Mouse (Mus musculus) myocyte (in vitro differentiated cells): ENCODE results near the gene Gm43191. TPM values are rescaled to one million over a fixed set of nuclear protein-coding genes. Genes with fewer than 3 reads are reported as not detected.

Experiments used
- H3K27me3 ChIP-seq: one replicate; pipeline ENCODE4 v1.6.1; 2011; ENCODE audit not compliant: control insufficient read depth, insufficient read depth, insufficient read length
- H3K36me3 ChIP-seq: one replicate; pipeline ENCODE4 v1.6.1; 2011; ENCODE audit not compliant: control insufficient read depth, insufficient read depth
- H3K4me2 ChIP-seq: one replicate; pipeline ENCODE4 v1.6.1; 2011; ENCODE audit warnings: low read depth, control low read depth
- H3K4me3 ChIP-seq: one replicate; pipeline ENCODE4 v1.5.1; 2011; ENCODE audit warnings: mild to moderate bottlenecking, control low read depth, moderate library complexity
- H3K79me2 ChIP-seq: one replicate; pipeline ENCODE4 v1.6.1; 2011; ENCODE audit not compliant: control insufficient read depth, insufficient read depth
- H3ac ChIP-seq: one replicate; pipeline ENCODE4 v1.6.1; 2011; ENCODE audit not compliant: control insufficient read depth, insufficient read length
- CEBPB ChIP-seq: IDR thresholded peaks from 2 replicates; pipeline ENCODE4 v1.6.1; 2011; ENCODE audit warnings: mild to moderate bottlenecking, moderate library complexity; ENCODE audit not compliant: poor library complexity, insufficient read depth, severe bottlenecking
- E2F4 ChIP-seq: IDR thresholded peaks from one replicate; pipeline ENCODE4 v1.6.1; 2011; ENCODE audit warnings: mild to moderate bottlenecking, control low read depth, moderate library complexity; ENCODE audit not compliant: insufficient read depth
- MAX ChIP-seq: IDR thresholded peaks from one replicate; pipeline ENCODE4 v1.6.1; 2011; ENCODE audit warnings: low read depth, mild to moderate bottlenecking, control low read depth
- MYOD1 ChIP-seq, 3 experiments: IDR thresholded peaks; one replicate each; pipeline ENCODE4 v1.6.1; 2011; ENCODE audit warnings: control low read depth in 2 of 3, low read depth in 2 of 3, mild to moderate bottlenecking in 2 of 3, moderate library complexity in 1 of 3; ENCODE audit not compliant: insufficient read length in 2 of 3, control insufficient read depth in 1 of 3
- MYOG ChIP-seq, 3 experiments: IDR thresholded peaks; one replicate each; pipeline ENCODE4 v1.6.1; 2011; ENCODE audit warnings: control low read depth in 2 of 3, low read depth in 2 of 3, mild to moderate bottlenecking in 2 of 3; ENCODE audit not compliant: insufficient read length in 2 of 3, control insufficient read depth in 1 of 3, insufficient read depth in 1 of 3
- POLR2A ChIP-seq: IDR thresholded peaks from one replicate; pipeline ENCODE4 v1.6.1; 2011; ENCODE audit warnings: low read depth, mild to moderate bottlenecking, control low read depth, moderate library complexity; ENCODE audit not compliant: insufficient read length
- POLR2AphosphoS2 ChIP-seq: IDR thresholded peaks from one replicate; pipeline ENCODE4 v1.6.1; 2011; ENCODE audit warnings: low read depth, control low read depth; ENCODE audit not compliant: insufficient read length
- REST ChIP-seq: IDR thresholded peaks from one replicate; pipeline ENCODE4 v1.6.1; 2011; ENCODE audit warnings: mild to moderate bottlenecking, control low read depth, moderate library complexity; ENCODE audit not compliant: insufficient read depth, insufficient read length
- SRF ChIP-seq: IDR thresholded peaks from one replicate; pipeline ENCODE4 v1.6.1; 2011; ENCODE audit warnings: low read depth; ENCODE audit not compliant: control insufficient read depth, insufficient read length
- TCF12 ChIP-seq: IDR thresholded peaks from one replicate; pipeline ENCODE4 v1.6.1; 2011; ENCODE audit warnings: mild to moderate bottlenecking, control low read depth; ENCODE audit not compliant: poor library complexity, insufficient read depth, severe bottlenecking
- TCF3 ChIP-seq: IDR thresholded peaks from one replicate; pipeline ENCODE4 v1.6.1; 2011; ENCODE audit warnings: low read depth, control low read depth; ENCODE audit not compliant: insufficient read length
- USF1 ChIP-seq: IDR thresholded peaks from one replicate; pipeline ENCODE4 v1.6.1; 2011; ENCODE audit warnings: low read depth, mild to moderate bottlenecking, control low read depth, moderate library complexity
- polyA plus RNA-seq: library from polyadenylated mRNA; unstranded; fragments of >200 nt; fragmentation: generic; extraction: Trizol; gene quantifications from one replicate; pipeline ENCODE4 v1.2.1, GENCODE M21; 2012; ENCODE audit warnings: missing spikeins

Gm43191 gene
- polyA plus RNA-seq, 1 experiment: not detected

DNA sequence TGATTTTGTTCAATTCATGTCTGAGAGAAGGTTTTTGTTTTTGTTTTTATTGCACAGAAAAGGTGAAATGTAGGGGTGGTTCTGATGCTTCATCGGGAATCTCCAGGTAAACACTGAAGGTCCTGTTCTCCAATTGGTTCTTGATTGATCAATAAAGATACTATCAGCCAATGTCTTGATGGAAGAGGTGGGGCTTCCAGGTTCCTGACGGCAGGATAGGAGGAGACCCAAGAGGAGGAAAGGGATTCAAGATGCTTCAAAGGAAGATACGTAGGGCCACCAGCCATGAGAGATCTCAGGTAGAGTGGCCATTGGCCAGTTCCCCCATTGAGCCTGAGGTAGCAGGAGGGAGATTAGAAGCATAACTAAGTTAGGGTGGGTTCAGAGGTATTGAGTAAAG is 37.9 kb upstream of the Gm43191 start:
- Histone ChIP-seq H3K4me2 (no peak overlapping the region), H3K4me3 (no peak overlapping the region), H3ac (no peak overlapping the region), H3K79me2 (no peaks in the 10 kb centered on the region), H3K36me3 (no peaks in the 10 kb centered on the region), H3K27me3 (no peaks in the 10 kb centered on the region)
- TF ChIP-seq MYOG (IDR thresholded peaks at IDR 0.05; ENCODE audit: control insufficient read depth in 1 of 3, insufficient read depth in 1 of 3, insufficient read length in 2 of 3, low read depth in 2 of 3): no peak
- TF ChIP-seq POLR2AphosphoS2: no peak
- TF ChIP-seq CEBPB: no peak
- no peak for TF ChIP-seq E2F4
- TF ChIP-seq REST: no peak

DNA sequence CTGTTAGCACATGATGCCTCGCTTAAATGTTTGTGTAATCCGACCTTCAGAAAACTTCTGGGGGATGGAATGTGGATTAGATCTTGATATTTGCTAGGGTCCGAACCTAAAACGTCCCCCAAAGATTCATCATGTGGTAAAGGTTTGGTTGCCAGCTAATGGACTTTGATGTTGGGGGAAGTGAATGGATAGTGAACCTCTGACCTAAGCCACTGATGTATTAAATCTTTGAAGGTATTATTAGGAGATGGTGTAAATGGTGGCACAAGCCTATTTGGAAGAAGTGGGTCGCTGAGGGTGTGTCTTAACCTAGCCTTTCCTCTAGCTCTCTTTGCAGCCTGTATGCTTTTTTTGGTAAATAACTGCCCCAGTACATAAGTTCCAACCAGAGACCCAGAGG is 32.0 kb upstream of the Gm43191 start:
- Histone ChIP-seq H3K4me3 (peak overlapping the region; percentile 60), H3K36me3 (no peaks in the 10 kb centered on the region), H3K4me2 (peak overlapping the region; percentile 96), H3K79me2 (peaks cover 22% of the 10 kb centered on the region), H3ac (no peak overlapping the region), H3K27me3 (no peaks in the 10 kb centered on the region)
- TF ChIP-seq POLR2AphosphoS2 (no peak), POLR2A (no peak), SRF (no peak), USF1 (no peak), MYOG (IDR thresholded peaks at IDR 0.05; ENCODE audit: control insufficient read depth in 1 of 3, insufficient read depth in 1 of 3, insufficient read length in 2 of 3, low read depth in 2 of 3) (no peak), CEBPB (no peak), MYOD1 (IDR thresholded peaks at IDR 0.05; ENCODE audit: control insufficient read depth in 1 of 3, insufficient read length in 2 of 3, low read depth in 2 of 3) (no peak)

- Histone ChIP-seq H3K36me3 (no peaks in the 10 kb centered on the region), H3ac (peak within 1 kb of the TSS; percentile 66), H3K4me3 (peak within 1 kb of the TSS; percentile 60), H3K4me2 (peak within 1 kb of the TSS; percentile 96), H3K27me3 (no peaks in the 10 kb centered on the region), H3K79me2 (peaks cover 22% of the 10 kb centered on the region)
- no peak for TF ChIP-seq TCF12
These were observed 31.4 kb upstream of the Gm43191 start, which contains the start of gene Slc35a3 for GRCm38 (mm10) chr3:116712436-116712881. TSS of gene Slc35a3 (minus strand) at chr3:116712831.

DNA sequence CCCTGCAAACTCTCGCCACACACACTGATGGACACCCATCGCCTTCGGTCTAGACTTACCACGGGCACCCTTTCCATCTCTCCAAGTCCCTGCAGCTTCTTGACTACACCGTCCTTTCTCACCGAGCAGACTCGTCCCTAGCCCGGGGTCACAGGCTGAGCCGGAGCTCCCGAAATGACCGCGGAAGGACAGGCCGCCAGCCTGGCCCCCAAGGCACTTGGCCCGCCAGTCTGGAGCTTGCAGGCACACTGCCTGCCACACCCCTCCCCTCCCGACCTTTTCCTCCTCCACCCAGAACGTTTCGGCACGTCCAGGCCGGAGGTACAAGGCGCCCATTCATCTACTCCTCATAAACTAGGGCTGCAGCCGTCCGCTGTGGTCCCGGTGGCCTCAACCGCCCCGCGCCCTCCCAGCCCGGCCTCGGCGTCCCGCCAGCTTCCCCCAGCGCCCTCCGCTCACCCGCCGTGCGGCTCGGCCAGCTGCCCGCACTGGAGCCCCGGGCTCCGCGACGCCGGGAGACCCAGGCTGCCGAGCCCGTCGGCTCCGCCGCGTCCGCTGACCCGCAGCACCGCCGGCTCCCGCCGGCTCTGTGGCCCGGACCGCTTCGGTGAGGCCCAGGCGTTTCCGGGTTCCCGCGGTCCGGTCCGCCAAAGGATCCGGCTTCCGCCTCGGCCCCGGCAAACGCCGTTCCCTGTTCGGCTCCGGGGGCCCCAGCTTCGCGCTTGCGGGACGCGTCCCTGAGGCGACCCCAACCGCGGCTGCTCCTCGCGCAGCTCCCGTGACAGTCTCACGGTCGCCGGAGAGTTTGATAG is 30.8 kb upstream of the Gm43191 start:
- TF ChIP-seq E2F4: peak; percentile 72
- no peak for TF ChIP-seq SRF
- peak in 1 of 3 experiments; percentile 35 for TF ChIP-seq MYOG (IDR thresholded peaks at IDR 0.05; ENCODE audit: control insufficient read depth in 1 of 3, insufficient read depth in 1 of 3, insufficient read length in 2 of 3, low read depth in 2 of 3)
- TF ChIP-seq POLR2A: peak; percentile 68
- TF ChIP-seq TCF3: no peak
- H3K36me3 ChIP-seq: no peaks in the 10 kb centered on the region
- H3K27me3 ChIP-seq: no peaks in the 10 kb centered on the region
- H3K79me2 ChIP-seq: peaks cover 22% of the 10 kb centered on the region
- H3K4me3 ChIP-seq: peak overlapping the region; percentile 60
- peak overlapping the region; percentile 66 for H3ac ChIP-seq
- peak overlapping the region; percentile 96 for H3K4me2 ChIP-seq

DNA sequence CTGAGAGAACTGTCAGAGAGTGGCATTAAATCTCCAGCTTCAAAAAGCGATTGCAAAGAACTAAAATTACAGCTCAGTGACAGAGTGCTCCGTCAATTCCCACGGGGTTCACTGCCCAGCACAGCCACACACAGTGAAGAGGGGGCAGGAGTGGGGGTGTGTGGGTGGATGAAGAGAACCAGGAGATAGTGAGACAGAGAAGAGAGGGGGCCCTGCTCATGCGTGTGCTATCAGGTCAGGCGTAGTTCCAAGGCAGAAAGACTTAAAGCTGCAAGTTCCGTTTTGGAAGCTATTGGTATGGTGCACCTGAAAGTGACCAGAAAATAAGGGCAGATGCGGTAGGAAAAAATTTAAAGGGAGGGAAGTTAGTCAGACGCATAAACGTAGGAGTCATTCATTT is 29.9 kb upstream of the Gm43191 start:
- H3K36me3 ChIP-seq: no peaks in the 10 kb centered on the region
- TF ChIP-seq SRF: no peak
- no peak for TF ChIP-seq CEBPB
- TF ChIP-seq POLR2AphosphoS2: no peak
- no peak for TF ChIP-seq POLR2A
- no peak for TF ChIP-seq MAX
- TF ChIP-seq MYOG (IDR thresholded peaks at IDR 0.05; ENCODE audit: control insufficient read depth in 1 of 3, insufficient read depth in 1 of 3, insufficient read length in 2 of 3, low read depth in 2 of 3): no peak
- TF ChIP-seq MYOD1 (IDR thresholded peaks at IDR 0.05; ENCODE audit: control insufficient read depth in 1 of 3, insufficient read length in 2 of 3, low read depth in 2 of 3): no peak
- TF ChIP-seq E2F4: no peak
- TF ChIP-seq REST: no peak
- TF ChIP-seq TCF12: no peak
- TF ChIP-seq TCF3: no peak
- TF ChIP-seq USF1: no peak
- H3K27me3 ChIP-seq: no peaks in the 10 kb centered on the region
- peak overlapping the region; percentile 76 for H3K4me2 ChIP-seq
- H3K79me2 ChIP-seq: peaks cover 22% of the 10 kb centered on the region
- peak overlapping the region; percentile 66 for H3ac ChIP-seq
- H3K4me3 ChIP-seq: peak overlapping the region; percentile 60
